Mouse (Mus musculus): ENCODE results near the gene Runx2. TPM values are rescaled to one million over a fixed set of nuclear protein-coding genes. Genes with fewer than 3 reads are reported as not detected.

The Runx2 gene
- total RNA-seq, 1 experiment: 0.71 TPM

DNA sequence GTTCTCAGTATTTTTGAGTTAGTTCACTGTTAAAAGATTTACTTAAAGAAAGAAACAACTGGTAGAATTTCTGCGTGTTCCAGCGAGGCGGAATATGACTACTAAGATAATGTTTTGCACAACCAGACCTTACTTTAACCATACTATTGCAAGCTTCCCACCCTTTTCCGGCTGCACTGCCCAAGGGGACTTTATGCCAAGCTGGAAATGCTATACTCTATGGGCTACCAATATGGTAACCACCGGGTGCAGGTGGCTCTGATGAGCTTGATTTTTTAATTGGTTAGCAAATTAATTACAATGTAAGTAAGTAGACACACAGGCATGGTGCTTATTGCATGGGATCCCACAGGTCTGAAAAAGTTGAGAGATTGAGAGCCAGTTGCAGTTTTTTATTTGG, 36.5 kb downstream of the Runx2 start:
- in situ Hi-C loops (cut with MboI; ENCODE audit: low sequenced_read_pairs in 2 of 2, unreplicated experiment in 2 of 2): no loop called here
- H3K27ac ChIP-seq (ENCODE audit: insufficient read depth, low read depth, low read length, poor library complexity, severe bottlenecking): no peak overlapping the region
- H3K36me3 ChIP-seq (ENCODE audit: control insufficient read depth, insufficient read depth, low read length, poor library complexity, severe bottlenecking): no peaks in the 10 kb centered on the region
- DNase-seq (ENCODE audit: low read depth, low spot score): no peak
- H3K9ac ChIP-seq (ENCODE audit: insufficient read depth, low read depth, low read length, poor library complexity, severe bottlenecking): no peak overlapping the region; the same call in 1 of the 2 replicates
- H3K4me1 ChIP-seq (ENCODE audit: control insufficient read depth in 2 of 2, insufficient read depth in 2 of 2, low read length in 2 of 2, poor library complexity in 1 of 2): no peaks in the 10 kb centered on the region; a peak in 2 of 4 replicates
- TF ChIP-seq HCFC1 (IDR thresholded peaks at IDR 0.05; ENCODE audit: borderline replicate concordance, insufficient read depth, low read length) (no peak), MAFK (IDR thresholded peaks at IDR 0.05; ENCODE audit: insufficient read depth, low read depth, low read length) (no peak), CHD2 (IDR thresholded peaks at IDR 0.05; ENCODE audit: low read depth, low read length) (no peak), ZNF384 (IDR thresholded peaks at IDR 0.05; ENCODE audit: low read depth, low read length) (no peak), ZC3H11A (IDR thresholded peaks at IDR 0.05; ENCODE audit: borderline replicate concordance, low read depth, low read length) (no peak)
- peak overlapping the region in 1 of 2 experiments; percentile 79; a peak in 2 of 4 replicates for H3K4me3 ChIP-seq (ENCODE audit: insufficient read depth in 1 of 2, low read depth in 1 of 2, low read length in 2 of 2, poor library complexity in 1 of 2, severe bottlenecking in 1 of 2)
- H3K9me3 ChIP-seq (ENCODE audit: control insufficient read depth, insufficient read depth, low read depth, low read length): no peaks in the 10 kb centered on the region

DNA sequence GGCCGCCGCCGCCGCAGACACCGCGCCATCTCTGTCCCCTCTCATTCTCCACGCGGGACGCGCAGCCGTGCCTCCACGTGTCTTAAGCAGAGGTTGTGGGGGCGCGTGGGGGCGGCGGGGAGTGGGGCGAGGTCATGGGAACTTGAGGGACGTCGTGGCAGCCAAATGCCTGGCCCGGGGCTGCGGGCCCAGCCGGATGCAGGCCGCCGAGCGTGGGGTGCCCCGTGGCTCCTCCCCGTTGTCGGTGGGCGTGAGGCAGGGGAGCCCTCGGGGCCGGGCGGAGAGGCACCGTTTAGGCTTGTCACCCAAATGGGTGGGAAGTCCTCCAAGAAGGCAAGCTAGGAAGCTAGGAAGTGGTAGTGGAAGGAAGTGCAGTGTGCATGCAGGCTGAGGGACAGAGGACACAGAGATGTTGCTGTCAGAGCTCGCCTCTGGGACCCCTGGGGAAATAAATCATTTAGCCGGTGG, 37.2 kb downstream of the Runx2 start:
- TF ChIP-seq HCFC1 (IDR thresholded peaks at IDR 0.05; ENCODE audit: borderline replicate concordance, insufficient read depth, low read length): no peak
- no peak for TF ChIP-seq ZNF384 (IDR thresholded peaks at IDR 0.05; ENCODE audit: low read depth, low read length)
- no peak for TF ChIP-seq ZC3H11A (IDR thresholded peaks at IDR 0.05; ENCODE audit: borderline replicate concordance, low read depth, low read length)
- TF ChIP-seq CHD2 (IDR thresholded peaks at IDR 0.05; ENCODE audit: low read depth, low read length): no peak
- no peak for TF ChIP-seq MAFK (IDR thresholded peaks at IDR 0.05; ENCODE audit: insufficient read depth, low read depth, low read length)
- no peaks in the 10 kb centered on the region for H3K36me3 ChIP-seq (ENCODE audit: control insufficient read depth, insufficient read depth, low read length, poor library complexity, severe bottlenecking)
- H3K27ac ChIP-seq (ENCODE audit: insufficient read depth, low read depth, low read length, poor library complexity, severe bottlenecking): peak overlapping the region; percentile 86
- H3K9me3 ChIP-seq (ENCODE audit: control insufficient read depth, insufficient read depth, low read depth, low read length): no peaks in the 10 kb centered on the region
- peak; percentile 47 for DNase-seq (ENCODE audit: low read depth, low spot score)
- in situ Hi-C loops (cut with MboI; ENCODE audit: low sequenced_read_pairs in 2 of 2, unreplicated experiment in 2 of 2): no loop called here
- H3K4me1 ChIP-seq (ENCODE audit: control insufficient read depth in 2 of 2, insufficient read depth in 2 of 2, low read length in 2 of 2, poor library complexity in 1 of 2): no peaks in the 10 kb centered on the region; a peak in 2 of 4 replicates
- H3K9ac ChIP-seq (ENCODE audit: insufficient read depth, low read depth, low read length, poor library complexity, severe bottlenecking): peak overlapping the region; percentile 92
- H3K4me3 ChIP-seq (ENCODE audit: insufficient read depth in 1 of 2, low read depth in 1 of 2, low read length in 2 of 2, poor library complexity in 1 of 2, severe bottlenecking in 1 of 2): peak overlapping the region; percentile 79 to 97

DNA sequence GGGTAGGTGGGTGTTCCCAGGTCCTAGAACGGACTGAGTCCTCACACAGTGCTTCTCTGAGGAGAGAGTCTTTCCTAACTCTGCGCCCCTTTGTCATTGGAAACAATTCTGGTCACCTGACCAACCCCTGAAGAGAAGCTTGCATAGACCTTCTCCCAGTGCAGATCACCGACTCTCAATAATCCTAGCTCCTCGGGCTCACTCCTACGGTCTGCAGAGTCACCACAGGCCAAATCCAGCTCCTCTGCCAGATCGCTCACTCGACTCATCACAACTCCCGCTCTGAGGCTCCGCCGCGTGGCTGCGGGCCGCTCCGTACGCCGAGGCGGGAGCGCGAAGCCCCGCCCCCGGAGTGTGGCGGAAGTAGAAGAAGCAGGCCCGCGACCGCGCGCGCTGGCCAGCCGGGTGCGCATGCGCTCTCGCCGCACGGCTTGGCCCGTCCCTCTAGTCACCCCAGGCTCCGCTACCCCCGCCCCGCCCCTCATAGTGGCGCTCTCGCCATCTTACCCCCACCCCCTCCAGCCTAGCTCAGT, 37.8 kb downstream of the Runx2 start, which contains the start of gene Supt3:
Gene Supt3 (plus strand): TSS at position 415 of the 533 bp plus-strand sequence.
- Histone ChIP-seq H3K9me3 (ENCODE audit: control insufficient read depth, insufficient read depth, low read depth, low read length) (no peaks in the 10 kb centered on the region), H3K36me3 (ENCODE audit: control insufficient read depth, insufficient read depth, low read length, poor library complexity, severe bottlenecking) (no peaks in the 10 kb centered on the region), H3K4me3 (ENCODE audit: insufficient read depth in 1 of 2, low read depth in 1 of 2, low read length in 2 of 2, poor library complexity in 1 of 2, severe bottlenecking in 1 of 2) (peak within 1 kb of the TSS; percentile 79 to 97), H3K4me1 (ENCODE audit: control insufficient read depth in 2 of 2, insufficient read depth in 2 of 2, low read length in 2 of 2, poor library complexity in 1 of 2) (no peaks in the 10 kb centered on the region; a peak in 2 of 4 replicates), H3K27ac (ENCODE audit: insufficient read depth, low read depth, low read length, poor library complexity, severe bottlenecking) (peak within 1 kb of the TSS; percentile 88), H3K9ac (ENCODE audit: insufficient read depth, low read depth, low read length, poor library complexity, severe bottlenecking) (peak within 1 kb of the TSS; percentile 92)
- TF ChIP-seq HCFC1 (IDR thresholded peaks at IDR 0.05; ENCODE audit: borderline replicate concordance, insufficient read depth, low read length) (peak; percentile 86), ZC3H11A (IDR thresholded peaks at IDR 0.05; ENCODE audit: borderline replicate concordance, low read depth, low read length) (no peak)
- in situ Hi-C loops (cut with MboI; ENCODE audit: low sequenced_read_pairs in 2 of 2, unreplicated experiment in 2 of 2): no loop called here
- peak; percentile 89 for DNase-seq (ENCODE audit: low read depth, low spot score)

DNA sequence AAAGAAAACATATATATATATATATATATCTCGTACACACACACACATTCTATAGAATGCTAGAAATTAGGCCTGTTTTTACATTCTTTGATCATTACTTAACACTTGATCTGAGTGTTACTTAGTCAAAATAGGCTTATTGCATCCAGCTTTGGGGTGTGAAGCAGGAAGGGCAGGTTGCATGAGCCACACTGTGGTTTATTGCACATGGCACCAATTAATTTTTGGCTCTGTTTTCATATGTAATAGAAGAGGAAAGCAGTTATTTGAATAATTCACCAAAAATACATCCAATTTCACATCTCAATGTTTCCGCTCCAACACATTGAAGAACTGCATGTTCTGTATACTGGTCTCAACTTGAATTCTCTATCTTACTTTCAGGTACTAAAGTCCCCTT, 42.0 kb downstream of the Runx2 start:
- Histone ChIP-seq H3K4me1 (ENCODE audit: control insufficient read depth in 2 of 2, insufficient read depth in 2 of 2, low read length in 2 of 2, poor library complexity in 1 of 2) (no peaks in the 10 kb centered on the region; a peak in 1 of 4 replicates), H3K9me3 (ENCODE audit: control insufficient read depth, insufficient read depth, low read depth, low read length) (no peaks in the 10 kb centered on the region), H3K9ac (ENCODE audit: insufficient read depth, low read depth, low read length, poor library complexity, severe bottlenecking) (no peak overlapping the region), H3K27ac (ENCODE audit: insufficient read depth, low read depth, low read length, poor library complexity, severe bottlenecking) (no peak overlapping the region), H3K36me3 (ENCODE audit: control insufficient read depth, insufficient read depth, low read length, poor library complexity, severe bottlenecking) (no peaks in the 10 kb centered on the region), H3K4me3 (ENCODE audit: insufficient read depth in 1 of 2, low read depth in 1 of 2, low read length in 2 of 2, poor library complexity in 1 of 2, severe bottlenecking in 1 of 2) (no peak overlapping the region)
- DNase-seq (ENCODE audit: low read depth, low spot score): no peak
- in situ Hi-C loops (cut with MboI; ENCODE audit: low sequenced_read_pairs in 2 of 2, unreplicated experiment in 2 of 2): no loop called here
- TF ChIP-seq MAFK (IDR thresholded peaks at IDR 0.05; ENCODE audit: insufficient read depth, low read depth, low read length) (no peak), HCFC1 (IDR thresholded peaks at IDR 0.05; ENCODE audit: borderline replicate concordance, insufficient read depth, low read length) (no peak), ZC3H11A (IDR thresholded peaks at IDR 0.05; ENCODE audit: borderline replicate concordance, low read depth, low read length) (no peak), ZNF384 (IDR thresholded peaks at IDR 0.05; ENCODE audit: low read depth, low read length) (no peak), CHD2 (IDR thresholded peaks at IDR 0.05; ENCODE audit: low read depth, low read length) (no peak)

Data from ES-E14 (cell line).